Mouse (Mus musculus): ENCODE data around the gene Tmem42. TPM values are rescaled to one million over a fixed set of nuclear protein-coding genes. Genes with fewer than 3 reads are reported as not detected.
A peak's percentile ranks its signal among the peaks of the same experiment; 100 is the strongest.

The Tmem42 gene
- polyA plus RNA-seq, 1 experiment from 2014 or later: 8.2 TPM

DNA sequence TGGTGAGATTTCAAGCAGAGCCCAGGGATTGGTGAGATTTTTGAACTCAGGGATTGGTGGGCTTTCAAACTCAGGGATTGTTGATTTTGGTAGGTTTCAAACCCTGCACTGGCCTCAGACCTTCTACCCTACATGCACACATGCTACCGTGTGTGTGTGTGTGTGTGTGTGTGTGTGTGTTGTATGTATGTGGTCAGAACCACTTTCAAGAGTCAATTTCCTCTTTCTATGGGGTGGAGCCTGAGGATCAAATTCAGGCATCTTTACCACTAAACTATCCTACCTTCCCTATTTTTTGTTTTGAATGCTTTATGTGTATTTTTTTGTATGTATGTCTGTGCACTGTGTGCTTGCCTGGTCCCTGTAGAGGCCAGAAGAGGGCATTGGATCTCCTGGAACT, 26.5 kb downstream of the Tmem42 start:
- ChIA-PET CTCF (no interaction called here), POLR2A (interaction anchor here (0.7 kb wide), 1 partner anchor 12 kb away, joined by 3 read pairs; no protein-coding TSS in a partner anchor)
- DNase-seq (ENCODE audit: low read depth, low spot score) (no peak), ATAC-seq (no peak)
- H3K27me3 ChIP-seq: peaks cover 4% of the 10 kb centered on the region
- no peak for TF ChIP-seq CTCF (IDR thresholded peaks at IDR 0.05)
- in situ Hi-C loops (cut with MboI; ENCODE audit: low pct_unique_long_range_greater_than_20kb): no loop called here

DNA sequence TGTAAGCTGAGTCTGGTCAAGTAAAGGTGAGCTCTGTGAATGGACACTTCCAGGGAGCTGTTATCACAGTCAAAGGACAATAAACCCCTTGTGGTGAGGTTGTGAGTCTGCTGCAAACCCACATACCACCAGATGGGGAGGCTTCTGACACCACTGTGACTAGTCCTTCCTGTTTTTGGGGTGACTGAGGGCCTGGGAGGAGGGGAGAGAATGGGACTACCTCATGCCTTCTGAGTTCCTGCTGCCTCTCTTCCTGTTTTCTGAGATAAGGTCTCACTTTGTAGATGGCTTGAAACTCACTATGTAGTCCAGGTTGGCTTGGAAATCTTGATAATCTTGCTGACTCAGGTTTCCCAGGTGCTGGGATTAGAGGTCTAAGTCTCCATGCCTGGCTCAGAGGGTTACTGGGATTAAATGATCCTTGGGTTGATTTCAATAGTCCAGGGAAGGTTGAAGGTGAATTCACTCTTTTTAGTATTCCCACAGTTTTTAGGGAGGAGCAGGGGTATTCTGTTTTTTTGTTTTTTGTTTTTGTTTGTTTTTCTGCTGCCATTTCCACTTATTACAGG, 37.7 kb downstream of the Tmem42 start:
- CTCF ChIA-PET: no interaction called here
- in situ Hi-C loops (cut with MboI; ENCODE audit: low pct_unique_long_range_greater_than_20kb): no loop called here
- H3K27me3 ChIP-seq: no peaks in the 10 kb centered on the region
- ATAC-seq (no peak), DNase-seq (ENCODE audit: low read depth, low spot score) (no peak)
- TF ChIP-seq CTCF (IDR thresholded peaks at IDR 0.05): peak; percentile 12
- POLR2A ChIA-PET: interaction anchor here (1.1 kb wide), 1 partner anchor 10 kb away, joined by 3 read pairs; no protein-coding TSS in a partner anchor

DNA sequence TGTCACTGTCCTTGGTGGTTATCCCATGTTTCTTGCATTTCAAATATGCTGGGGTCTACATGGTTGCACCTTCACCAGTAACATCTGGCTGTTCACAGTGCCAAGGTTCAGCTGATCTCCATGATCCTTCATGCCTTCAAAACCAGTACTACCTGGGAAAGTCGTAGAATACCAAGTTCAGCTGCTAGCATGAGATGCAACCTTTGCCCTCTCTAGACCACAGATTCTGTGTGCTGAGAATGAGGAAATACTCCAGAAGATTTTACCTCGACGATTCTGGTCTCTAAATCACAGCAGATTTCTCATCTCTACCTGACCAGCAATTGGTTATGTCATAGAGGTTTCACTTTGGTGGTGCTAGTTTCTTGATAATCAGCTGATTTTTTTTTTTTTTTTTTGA, 39.0 kb downstream of the Tmem42 start:
- no peak for TF ChIP-seq CTCF (IDR thresholded peaks at IDR 0.05)
- CTCF ChIA-PET: no interaction called here
- in situ Hi-C loops (cut with MboI; ENCODE audit: low pct_unique_long_range_greater_than_20kb): no loop called here
- POLR2A ChIA-PET: interaction anchor here (0.5 kb wide), 1 partner anchor 13 kb away, joined by 3 read pairs; no protein-coding TSS in a partner anchor
- H3K27me3 ChIP-seq: no peaks in the 10 kb centered on the region
- no peak for DNase-seq (ENCODE audit: low read depth, low spot score)
- no peak for ATAC-seq

Other genes starting within 250 kb of the Tmem42 start
- 9.3 TPM for gene Tcaim, start 215.8 kb upstream of the Tmem42 start, polyA plus RNA-seq (2021)
- gene Gm35549, start 177.3 kb upstream of the Tmem42 start, polyA plus RNA-seq (2021): 0.82 TPM
- gene Zfp445, start 155.3 kb upstream of the Tmem42 start, polyA plus RNA-seq (2021): 53.2 TPM
- 5.3 TPM for gene Zkscan7, start 135.6 kb upstream of the Tmem42 start, polyA plus RNA-seq (2021)
- gene Zfp105, start 98.3 kb upstream of the Tmem42 start, polyA plus RNA-seq (2021): 3.2 TPM
- 18.6 TPM for gene 1110059G10Rik, start 70.3 kb upstream of the Tmem42 start, polyA plus RNA-seq (2021)
- gene Kif15, start 70.3 kb upstream of the Tmem42 start, polyA plus RNA-seq (2021): 14.0 TPM
- 0.74 TPM for gene Tgm4, start 13.4 kb downstream of the Tmem42 start, polyA plus RNA-seq (2021)
- 48.3 TPM for gene Zdhhc3, start 91.9 kb downstream of the Tmem42 start, polyA plus RNA-seq (2021)
- 53.2 TPM for gene Exosc7, start 91.9 kb downstream of the Tmem42 start, polyA plus RNA-seq (2021)
- gene Clec3b, start 129.6 kb downstream of the Tmem42 start, polyA plus RNA-seq (2021): not detected
- not detected for gene Cdcp1, start 194.7 kb downstream of the Tmem42 start, polyA plus RNA-seq (2021)
- gene Tmem158, start 239.4 kb downstream of the Tmem42 start, polyA plus RNA-seq (2021): 5.1 TPM

Measured in Patski (cell line).